Mouse (Mus musculus): ENCODE results near the gene Fam217b. TPM values are rescaled to one million over a fixed set of nuclear protein-coding genes. Genes with fewer than 3 reads are reported as not detected.

The Fam217b gene
- total RNA-seq (2022), result 10 to 100 TPM; 11.1 to 14.3 (median 12.6) TPM

- peak; percentile 54 for DNase-seq (ENCODE audit: low spot score)
Measured at GRCm38 (mm10) chr2:178414261-178415149, at the start of gene Fam217b, which contains the start of gene Ppp1r3d. Fam217b (plus strand) TSS chr2:178414524. Ppp1r3d (minus strand) TSS chr2:178414472.

GRCm38 (mm10) chr2:178407053-178407815 is 7.1 kb upstream of the Fam217b start, which contains the start of gene Sycp2:
Sycp2 (minus strand) TSS chr2:178407685.
- DNase-seq (ENCODE audit: low spot score), result no peak

GRCm38 (mm10) chr2:178409024-178409423 is 5.3 kb upstream of the Fam217b start:
- no peak for DNase-seq (ENCODE audit: low spot score)

GRCm38 (mm10) chr2:178410286-178410685 is 4.0 kb upstream of the Fam217b start:
- DNase-seq (ENCODE audit: low spot score), result no peak

GRCm38 (mm10) chr2:178412598-178412997 is 1.7 kb upstream of the Fam217b start:
- peak; percentile 71 for DNase-seq (ENCODE audit: low spot score)

- DNase-seq (ENCODE audit: low spot score), result no peak
Measured at GRCm38 (mm10) chr2:178413081-178413480, 1.2 kb upstream of the Fam217b start.

GRCm38 (mm10) chr2:178413481-178414260 is 653 bp upstream of the Fam217b start:
- DNase-seq (ENCODE audit: low spot score), result peak; percentile 16

GRCm38 (mm10) chr2:178415150-178415448 is 775 bp downstream of the Fam217b start:
- no peak for DNase-seq (ENCODE audit: low spot score)

GRCm38 (mm10) chr2:178416427-178416826 is 2.1 kb downstream of the Fam217b start:
- no peak for DNase-seq (ENCODE audit: low spot score)

GRCm38 (mm10) chr2:178416970-178417369 is 2.6 kb downstream of the Fam217b start:
- no peak for DNase-seq (ENCODE audit: low spot score)

- DNase-seq (ENCODE audit: low spot score), result no peak
Measured at GRCm38 (mm10) chr2:178420576-178420975, 6.3 kb downstream of the Fam217b start.

- no peak for DNase-seq (ENCODE audit: low spot score)
Measured at GRCm38 (mm10) chr2:178421603-178422002, 7.3 kb downstream of the Fam217b start.

GRCm38 (mm10) chr2:178422186-178422585 is 7.9 kb downstream of the Fam217b start:
- no peak for DNase-seq (ENCODE audit: low spot score)

- DNase-seq (ENCODE audit: low spot score), result no peak
Measured at GRCm38 (mm10) chr2:178423223-178423622, 8.9 kb downstream of the Fam217b start.

GRCm38 (mm10) chr2:178426229-178426628 is 11.9 kb downstream of the Fam217b start:
- no peak for DNase-seq (ENCODE audit: low spot score)

GRCm38 (mm10) chr2:178427181-178427580 is 12.9 kb downstream of the Fam217b start:
- DNase-seq (ENCODE audit: low spot score), result no peak

GRCm38 (mm10) chr2:178428183-178428582 is 13.9 kb downstream of the Fam217b start:
- no peak for DNase-seq (ENCODE audit: low spot score)

GRCm38 (mm10) chr2:178428676-178429075 is 14.4 kb downstream of the Fam217b start:
- no peak for DNase-seq (ENCODE audit: low spot score)

- DNase-seq (ENCODE audit: low spot score), result no peak
Measured at GRCm38 (mm10) chr2:178429426-178429825, 15.1 kb downstream of the Fam217b start.

GRCm38 (mm10) chr2:178430231-178430630 is 15.9 kb downstream of the Fam217b start, which contains the start of gene Cdh26:
Cdh26 (plus strand) TSS chr2:178430531.
- no peak for DNase-seq (ENCODE audit: low spot score)

- DNase-seq (ENCODE audit: low spot score), result no peak
Measured at GRCm38 (mm10) chr2:178433495-178433894, 19.2 kb downstream of the Fam217b start.

GRCm38 (mm10) chr2:178433903-178434302 is 19.6 kb downstream of the Fam217b start:
- no peak for DNase-seq (ENCODE audit: low spot score)
